Mouse (Mus musculus): ENCODE data around the gene Cables2. TPM values are rescaled to one million over a fixed set of nuclear protein-coding genes. Genes with fewer than 3 reads are reported as not detected.
A peak's percentile ranks its signal among the peaks of the same experiment; 100 is the strongest.

Gene Cables2
- 10 to 100 TPM in 1 of 2 experiments, 1 to 10 TPM in 1; 8.6 to 10.7 TPM for total RNA-seq (2021)
- long read RNA-seq, experiment 1, transcript Cables2-201 (10 exons, 2,975 nt) = major isoform, 10 of 18 reads
- long read RNA-seq, experiment 1, partial matches to known transcripts = 3 of 18 reads
- long read RNA-seq, experiment 1, other reads (novel, unspliced or antisense) = 5 of 18 reads
- long read RNA-seq, experiment 2, transcript Cables2-201 (10 exons, 2,975 nt) = major isoform, 12 of 18 reads
- long read RNA-seq, experiment 2, partial matches to known transcripts = 1 of 18 reads
- long read RNA-seq, experiment 2, other reads (novel, unspliced or antisense) = 5 of 18 reads

DNA sequence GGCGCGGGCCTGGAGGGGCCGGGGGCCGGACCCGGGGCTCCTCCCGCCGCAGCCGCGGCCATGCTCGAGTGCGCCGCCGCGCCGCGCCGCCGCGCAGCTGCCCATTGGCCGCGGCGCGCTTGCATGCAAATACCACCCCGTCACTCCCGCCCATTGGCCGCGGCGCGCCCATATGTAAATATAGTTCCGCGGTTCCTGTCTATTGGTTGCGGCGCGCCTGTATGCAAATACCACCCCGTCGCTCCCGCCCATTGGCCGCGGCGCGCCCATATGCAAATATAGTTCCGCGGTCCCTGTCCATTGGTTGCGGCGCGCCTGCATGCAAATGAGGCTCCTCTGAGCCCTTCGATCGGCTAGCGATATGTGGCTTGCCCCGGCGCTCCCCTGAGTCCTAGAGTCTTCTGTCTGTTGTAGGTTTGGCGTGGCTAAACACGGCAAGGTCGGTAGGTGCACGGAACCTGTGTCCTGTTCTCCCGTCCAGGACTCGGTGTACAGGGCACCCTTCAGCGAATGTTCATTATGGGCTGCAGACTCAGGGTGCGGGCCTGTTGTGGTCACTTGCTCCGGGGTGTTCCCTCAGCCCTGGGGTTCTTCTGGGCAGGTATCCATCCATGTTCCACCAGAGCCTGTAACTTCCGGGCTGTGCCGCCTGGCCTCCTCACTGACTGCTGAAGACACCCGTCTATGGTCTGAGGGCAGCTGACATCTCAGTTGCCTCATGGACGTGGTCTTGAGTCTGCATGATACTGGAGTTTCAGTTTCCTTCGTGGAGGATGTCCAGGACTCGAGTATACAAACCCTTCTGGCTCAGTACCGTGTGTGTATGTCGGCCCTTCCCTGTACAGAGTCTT is at the start of gene Cables2:
Cables2 (minus strand) TSS at position 103 of the 851 bp plus-strand sequence.
- DNase-seq = peak; percentile 96

GRCm38 (mm10) chr2:180322674-180323355 is 49.5 kb upstream of the Cables2 start:
- no peak for DNase-seq

DNA sequence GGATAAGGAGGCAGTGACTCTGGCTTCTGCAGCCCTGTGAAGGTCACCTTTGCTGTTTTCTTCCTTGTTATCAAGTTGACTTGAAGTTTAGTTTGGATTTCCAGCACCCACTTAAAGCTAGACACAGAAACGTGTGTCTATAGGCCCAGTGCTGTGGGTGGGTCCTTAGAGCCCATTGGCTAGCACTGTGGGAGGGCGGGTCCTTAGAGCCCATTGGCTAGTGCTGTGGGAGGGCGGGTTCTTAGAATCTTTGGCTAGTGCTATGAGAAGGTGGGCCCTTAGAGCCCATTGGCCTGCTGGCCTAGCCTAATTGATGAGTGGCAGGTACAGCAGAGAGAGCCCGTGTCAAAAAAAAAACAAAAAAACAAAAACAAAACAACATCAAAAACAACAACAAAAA is 46.9 kb upstream of the Cables2 start:
- no peak for DNase-seq

- no peak for DNase-seq
Measured at GRCm38 (mm10) chr2:180317591-180317990, 44.3 kb upstream of the Cables2 start.

GRCm38 (mm10) chr2:180314292-180314691 is 41.0 kb upstream of the Cables2 start:
- DNase-seq = no peak

DNA sequence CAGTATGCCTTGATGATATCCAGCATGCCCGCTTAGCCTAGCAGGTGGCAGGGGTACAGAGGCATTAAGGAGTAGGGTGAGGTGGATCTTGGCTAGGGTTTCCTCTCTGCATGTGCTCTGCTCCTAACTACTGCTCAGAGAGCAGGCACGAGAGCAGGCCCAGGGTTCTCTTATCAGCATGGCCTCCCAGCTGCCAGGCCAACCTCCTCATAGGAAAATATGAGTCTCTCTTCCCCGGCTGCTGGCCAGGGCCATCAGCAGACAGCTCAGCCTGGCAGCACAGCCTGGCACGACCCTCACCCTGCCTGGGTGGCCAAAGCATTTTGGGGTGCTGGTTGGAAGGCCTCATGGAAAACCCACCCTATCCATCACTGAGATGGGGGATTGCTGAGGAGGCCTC is 37.9 kb upstream of the Cables2 start:
- no peak for DNase-seq

GRCm38 (mm10) chr2:180307680-180308079 is 34.4 kb upstream of the Cables2 start:
- DNase-seq = no peak

- DNase-seq = peak; percentile 82
Measured at GRCm38 (mm10) chr2:180306423-180307168, 33.3 kb upstream of the Cables2 start.

DNA sequence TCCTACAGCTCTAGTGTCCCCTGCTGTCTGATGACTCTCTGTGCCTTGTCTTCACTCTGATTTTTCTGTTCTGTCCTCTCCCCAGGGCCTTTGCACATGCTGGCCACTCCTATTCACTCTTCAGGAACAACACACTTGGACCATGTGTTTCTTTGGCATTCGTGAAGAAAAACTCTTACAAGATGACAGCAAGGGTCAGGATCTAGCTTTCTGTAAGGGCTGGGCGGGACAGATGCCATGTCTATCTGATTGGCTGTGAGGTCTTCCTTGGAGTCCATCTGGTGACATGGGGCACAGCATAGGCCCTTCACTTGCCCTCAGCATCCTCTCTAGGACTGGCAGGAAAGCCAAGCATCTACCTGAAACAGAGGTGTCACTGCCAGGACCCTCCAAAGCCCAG is 32.7 kb upstream of the Cables2 start:
- no peak for DNase-seq

- no peak for DNase-seq
Measured at GRCm38 (mm10) chr2:180305490-180305889, 32.2 kb upstream of the Cables2 start.

DNA sequence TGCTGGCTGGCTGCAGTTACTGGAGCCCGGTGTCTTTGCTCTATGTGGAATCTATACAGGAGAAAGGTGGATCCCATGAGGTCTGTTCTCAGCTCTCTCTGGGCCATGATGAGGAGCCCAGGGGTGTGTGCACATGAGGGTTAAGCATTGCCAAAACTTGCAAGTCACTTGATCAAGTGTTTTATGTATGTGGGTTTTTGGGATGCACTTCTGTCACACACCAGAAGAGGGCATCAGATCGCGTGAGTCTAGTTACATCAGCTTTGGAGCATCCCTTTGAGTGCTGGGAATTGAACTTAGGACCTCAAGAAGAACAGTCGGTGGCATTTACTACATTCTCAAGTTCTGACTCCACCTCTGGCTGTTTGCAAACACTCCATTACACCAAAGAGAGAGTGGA is 31.3 kb upstream of the Cables2 start:
- DNase-seq = no peak

DNA sequence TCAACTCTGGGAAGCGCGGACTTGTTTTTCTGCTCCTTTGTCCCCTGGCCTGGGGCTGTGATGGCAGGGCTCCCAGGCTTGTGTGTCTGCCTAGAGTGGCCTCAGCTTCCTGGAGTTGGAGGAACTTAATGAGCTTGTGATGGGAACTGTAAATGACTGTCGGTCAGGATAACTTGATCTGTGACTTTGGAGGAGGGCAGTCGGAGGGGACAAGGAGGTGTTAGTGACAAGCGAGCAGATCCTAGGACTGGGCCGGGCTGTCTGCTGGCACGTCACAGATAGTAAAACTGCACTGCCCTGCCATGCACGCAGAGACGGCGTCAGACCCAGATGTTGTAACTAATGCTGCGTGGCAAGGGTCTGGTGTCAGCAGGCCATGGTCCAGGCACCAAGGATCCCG is 30.2 kb upstream of the Cables2 start:
- DNase-seq = no peak

DNA sequence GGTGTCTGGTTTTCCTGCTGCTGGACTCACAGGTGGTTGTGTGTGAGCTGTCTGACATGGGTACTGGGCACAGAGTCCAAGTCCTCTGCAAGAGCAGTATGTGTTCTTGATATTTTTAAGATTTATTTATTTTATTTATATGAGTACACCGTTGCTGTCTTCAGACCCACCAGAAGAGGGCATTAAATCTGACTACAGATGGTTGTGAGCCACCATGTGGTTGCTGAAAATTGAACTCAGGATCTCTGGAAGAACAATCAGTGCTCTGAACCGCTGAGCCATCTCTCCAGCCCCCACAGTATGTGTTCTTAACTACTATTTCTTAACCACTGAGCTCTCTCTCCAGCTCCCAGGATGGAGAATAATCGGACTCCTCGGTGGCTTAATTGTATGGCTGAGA is 28.9 kb upstream of the Cables2 start:
- no peak for DNase-seq

DNA sequence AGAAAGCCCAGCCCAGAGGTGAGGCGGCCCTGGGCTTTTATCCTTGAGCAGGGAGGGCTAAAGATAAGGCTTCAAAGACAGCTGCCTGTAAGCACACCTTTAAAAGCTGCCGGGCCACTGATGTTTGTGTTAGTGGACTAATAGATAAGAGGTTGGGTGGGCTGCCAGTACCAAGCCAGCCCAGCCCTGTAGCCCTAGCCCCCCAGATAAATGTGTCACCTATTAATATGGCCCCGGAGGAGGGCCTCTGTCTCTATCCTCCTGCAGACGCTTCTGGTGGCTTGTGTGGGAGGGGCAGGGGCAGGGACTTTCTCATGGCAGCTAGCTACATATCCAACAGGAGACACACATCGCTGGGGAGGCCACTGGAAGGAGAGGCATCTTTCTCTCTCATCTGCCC is 27.5 kb upstream of the Cables2 start:
- DNase-seq = no peak

GRCm38 (mm10) chr2:180300252-180300651 is 27.0 kb upstream of the Cables2 start:
- DNase-seq = no peak

DNA sequence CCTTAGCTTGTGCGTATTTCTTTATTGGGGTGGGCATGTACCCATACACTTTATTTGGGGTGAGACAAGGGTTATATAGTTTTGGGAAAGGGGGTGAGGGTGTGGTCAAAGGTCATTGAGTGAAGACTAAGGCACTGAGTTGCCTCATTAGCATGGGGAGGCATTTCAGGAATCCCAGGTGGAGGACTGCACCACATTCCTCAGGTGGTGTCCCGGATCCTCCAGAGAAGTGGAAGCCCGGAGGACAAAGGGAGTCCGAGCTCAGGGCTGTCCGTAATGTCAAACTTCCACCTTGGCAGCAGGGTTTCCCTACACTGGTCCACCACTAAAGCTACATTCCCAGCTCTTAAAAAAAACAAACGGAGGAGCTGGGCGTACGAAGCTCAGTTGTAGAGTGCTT is 19.6 kb upstream of the Cables2 start:
- no peak for DNase-seq

DNA sequence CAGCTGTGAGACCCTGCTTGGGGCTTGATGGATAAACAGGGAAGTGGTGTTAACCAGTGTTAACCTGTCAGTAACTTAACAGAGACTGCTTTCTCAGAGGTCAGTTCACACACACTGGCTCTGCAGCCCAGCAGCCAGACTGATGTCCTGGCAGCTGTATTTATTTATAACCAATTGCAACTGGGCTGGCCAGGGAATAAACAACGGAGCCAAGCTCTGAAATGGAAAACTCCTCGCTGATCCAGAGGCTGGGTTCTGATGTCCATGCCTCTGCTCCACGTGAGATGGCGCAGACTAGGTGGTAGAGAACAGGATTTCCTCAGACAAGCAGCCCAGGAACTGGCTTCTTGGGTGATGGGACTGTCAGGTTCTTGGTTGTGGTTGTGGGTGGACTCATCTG is 18.7 kb upstream of the Cables2 start:
- DNase-seq = peak; percentile 60

- no peak for DNase-seq
Measured at GRCm38 (mm10) chr2:180291566-180291965, 18.3 kb upstream of the Cables2 start.

- no peak for DNase-seq
Measured at GRCm38 (mm10) chr2:180290503-180290902, 17.2 kb upstream of the Cables2 start.

DNA sequence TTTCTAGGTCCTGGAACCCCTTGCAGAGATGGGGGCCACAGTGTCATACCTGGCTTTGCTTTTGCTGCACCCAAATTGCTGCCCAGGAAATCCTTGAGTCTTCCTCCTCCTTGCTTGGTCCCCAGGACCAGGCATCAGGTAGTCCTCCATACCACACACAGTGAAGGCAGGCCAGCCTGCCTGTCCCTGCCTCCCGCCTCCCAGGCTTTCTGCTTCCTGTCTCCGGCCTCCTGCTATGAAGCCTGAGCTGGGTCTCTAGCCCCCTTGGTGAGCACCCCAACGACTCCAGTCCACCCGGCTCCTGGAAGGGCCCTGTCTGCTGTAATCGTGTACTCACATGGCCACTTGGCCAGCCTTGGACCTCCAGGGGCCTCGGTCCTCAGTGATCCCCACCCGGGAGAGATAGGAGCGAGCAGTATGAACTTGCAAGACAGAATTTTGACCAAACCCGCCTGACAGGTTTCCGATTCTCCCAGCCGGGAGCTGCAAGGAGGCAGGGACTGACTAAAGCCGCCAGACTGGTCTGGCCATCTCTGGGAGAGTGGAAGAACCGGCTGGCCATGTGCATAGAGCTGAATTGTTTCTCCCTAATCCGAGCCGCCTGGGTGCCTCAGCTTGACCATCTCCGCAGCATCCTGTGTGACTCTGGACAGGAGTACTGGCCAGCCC is 16.3 kb upstream of the Cables2 start, which contains the start of gene Rbbp8nl:
Rbbp8nl (minus strand) TSS at position 440 of the 669 bp plus-strand sequence.
- DNase-seq = no peak

DNA sequence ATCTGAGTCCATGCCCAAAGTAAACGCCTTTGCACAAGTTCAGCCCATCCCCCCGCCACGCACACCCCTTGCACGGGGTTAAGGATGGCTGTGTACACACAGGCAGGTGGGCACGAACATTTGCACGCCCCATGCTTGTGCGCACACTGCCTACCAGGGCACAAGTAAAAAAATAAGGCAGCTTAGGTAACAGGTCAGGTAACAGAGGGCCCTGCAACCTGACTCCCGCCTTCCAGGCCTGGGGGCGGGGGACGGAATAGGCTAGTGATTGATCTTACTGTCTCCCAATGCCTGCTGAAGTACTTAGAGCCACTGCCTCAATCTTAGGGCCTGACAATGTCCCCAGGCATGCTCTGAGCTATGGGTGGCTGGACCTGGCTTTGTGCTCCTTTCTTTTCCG is 15.7 kb upstream of the Cables2 start:
- no peak for DNase-seq

DNA sequence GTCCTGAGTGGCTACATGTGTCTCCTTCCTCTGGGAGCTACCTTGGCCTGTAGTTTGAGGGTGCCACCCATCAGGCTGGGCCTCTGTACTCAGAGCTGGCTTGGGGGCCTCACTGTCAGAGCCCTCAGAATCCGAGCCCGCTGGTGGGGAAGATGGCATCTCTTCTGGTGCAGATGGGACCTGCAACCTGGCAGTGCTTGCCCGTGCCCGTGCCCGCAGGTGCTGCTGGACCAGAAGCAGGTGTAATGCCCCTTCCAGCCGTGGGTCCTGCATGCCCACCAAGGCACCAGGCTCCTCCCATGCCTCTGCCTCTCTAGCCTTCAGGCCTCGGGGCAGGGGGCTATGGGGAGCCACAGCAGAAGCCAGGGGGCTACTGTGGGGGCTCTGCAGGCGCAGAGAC is 6.0 kb upstream of the Cables2 start:
- DNase-seq = no peak

All from gastrocnemius, postnatal 25 days (tissue).